Mouse (Mus musculus): ENCODE measurements at regions not wholly inside any gene's neighbourhood (a gene's known extent, or its start where the extent isn't known, plus 50 kb on each side); places are given as distances from the start of the nearest gene placed in this dataset.
"Not testable (repeated sequence)": the region's sequence is repeated elsewhere in the genome, so short reads cannot be mapped to it uniquely, and the experiment has no call there.

GRCm38 (mm10) chr10:14966771-14967170 is 248.8 kb upstream of the Gje1 start:
- H3K4me1 ChIP-seq; H3K4me3 ChIP-seq (replicated peaks); H3K4me2 ChIP-seq (replicated peaks); H3K27me3 ChIP-seq; H3K36me3 ChIP-seq; H3K9ac ChIP-seq; ATAC-seq (ENCODE audit: insufficient number of reproducible peaks, low FRiP score, low TSS enrichment, low read depth); H3K9me3 ChIP-seq (replicated peaks); H3K27ac ChIP-seq (replicated peaks): not testable (repeated sequence)
- 78% methylated on average over 3 of the region's 3 CpGs for WGBS

GRCm38 (mm10) chr10:14952899-14953478 is 235.0 kb upstream of the Gje1 start:
- H3K9me3 ChIP-seq (replicated peaks), result no peaks in the 10 kb centered on the region
- peak; percentile 65; the same call in 1 of the 2 replicates for ATAC-seq (ENCODE audit: insufficient number of reproducible peaks, low FRiP score, low TSS enrichment, low read depth)
- H3K4me2 ChIP-seq (replicated peaks), result no peak overlapping the region
- H3K4me3 ChIP-seq (replicated peaks), result no peak overlapping the region
- WGBS, result 23% methylated on average over 1 of the region's 1 CpGs
- no peaks in the 10 kb centered on the region for H3K27me3 ChIP-seq
- H3K4me1 ChIP-seq, result no peaks in the 10 kb centered on the region
- no peak overlapping the region for H3K27ac ChIP-seq (replicated peaks)
- H3K36me3 ChIP-seq, result no peaks in the 10 kb centered on the region
- H3K9ac ChIP-seq, result no peak overlapping the region

- 61% methylated on average over 2 of the region's 2 CpGs for WGBS
- Histone ChIP-seq H3K4me2 (replicated peaks) (no peak overlapping the region), H3K4me3 (replicated peaks) (no peak overlapping the region), H3K27me3 (no peaks in the 10 kb centered on the region), H3K9me3 (replicated peaks) (no peaks in the 10 kb centered on the region), H3K36me3 (no peaks in the 10 kb centered on the region), H3K27ac (replicated peaks) (no peak overlapping the region), H3K4me1 (no peaks in the 10 kb centered on the region), H3K9ac (no peak overlapping the region)
- ATAC-seq (ENCODE audit: insufficient number of reproducible peaks, low FRiP score, low TSS enrichment, low read depth), result no peak
These were observed 223.9 kb upstream of the Gje1 start for GRCm38 (mm10) chr10:14941875-14942274.

Measured in embryonic facial prominence, embryonic 15.5 days (tissue).